Mouse (Mus musculus) brain, adult 2 months (tissue): ENCODE results near the gene Slc12a1.

Experiments used
- DNase-seq: peaks from one replicate; pipeline ENCODE4 v3.0.0; 2011; ENCODE audit warnings: low read depth, low spot score

Slc12a1 gene

GRCm38 (mm10) chr2:125208894-125209596 lies 56.7 kb downstream of the Slc12a1 start:
- no peak for DNase-seq

- no peak for DNase-seq
Observed at GRCm38 (mm10) chr2:125211831-125212510, 59.7 kb downstream of the Slc12a1 start.

- peak; percentile 81 for DNase-seq
Observed at GRCm38 (mm10) chr2:125214592-125214991, 62.3 kb downstream of the Slc12a1 start.

- DNase-seq = no peak
Observed at GRCm38 (mm10) chr2:125217286-125217685, 65.0 kb downstream of the Slc12a1 start.

GRCm38 (mm10) chr2:125218566-125218965 lies 66.3 kb downstream of the Slc12a1 start:
- no peak for DNase-seq

- DNase-seq = no peak
Observed at GRCm38 (mm10) chr2:125219268-125219667, 67.0 kb downstream of the Slc12a1 start.

- no peak for DNase-seq
Observed at GRCm38 (mm10) chr2:125221673-125222072, 69.4 kb downstream of the Slc12a1 start.

- no peak for DNase-seq
Observed at GRCm38 (mm10) chr2:125228472-125229409, 76.4 kb downstream of the Slc12a1 start.

- no peak for DNase-seq
Observed at GRCm38 (mm10) chr2:125232183-125232582, 79.9 kb downstream of the Slc12a1 start.

- no peak for DNase-seq
Observed at GRCm38 (mm10) chr2:125233537-125233936, 81.2 kb downstream of the Slc12a1 start.

- no peak for DNase-seq
Observed at GRCm38 (mm10) chr2:125234049-125234448, 81.7 kb downstream of the Slc12a1 start.

- DNase-seq = peak; percentile 36
Observed at GRCm38 (mm10) chr2:125245545-125246285, 93.4 kb downstream of the Slc12a1 start.

GRCm38 (mm10) chr2:125246669-125247068 lies 94.4 kb downstream of the Slc12a1 start:
- no peak for DNase-seq

GRCm38 (mm10) chr2:125247108-125247961 lies 95.0 kb downstream of the Slc12a1 start, which contains the start of gene Dut:
Gene Dut (plus strand): TSS chr2:125247190.
- peak; percentile 99 for DNase-seq

GRCm38 (mm10) chr2:125247962-125248235 lies 95.6 kb downstream of the Slc12a1 start:
- no peak for DNase-seq

- DNase-seq = no peak
Observed at GRCm38 (mm10) chr2:125248256-125248655, 96.0 kb downstream of the Slc12a1 start.

- no peak for DNase-seq
Observed at GRCm38 (mm10) chr2:125249339-125249738, 97.0 kb downstream of the Slc12a1 start.

- no peak for DNase-seq
Observed at GRCm38 (mm10) chr2:125249874-125250273, 97.6 kb downstream of the Slc12a1 start.

- DNase-seq = no peak
Observed at GRCm38 (mm10) chr2:125251781-125252180, 99.5 kb downstream of the Slc12a1 start.

- DNase-seq = peak; percentile 72
Observed at GRCm38 (mm10) chr2:125252275-125252674, 100.0 kb downstream of the Slc12a1 start.

- no peak for DNase-seq
Observed at GRCm38 (mm10) chr2:125253699-125254098, 101.4 kb downstream of the Slc12a1 start.
